ENCODE assay signal across 21 mouse cellular contexts in genomic region chr1:157939516-157939915, GRCm38 (mm10).
DNase-seq lines count a peak whose midpoint lies in the region; ATAC-seq lines count a peak whose summit lies in the region.
"Had no signal": no experiment of that assay in that cellular context is flagged by ENCODE, and none has a peak within 500 bp of the region (broad histone marks: within the 10 kb centered on the region; RNA-seq: fewer than 3 reads in every experiment).

No protein-coding gene starts in this region.

- H3K4me3 ChIP-seq in midbrain, embryonic 13.5 days (replicated peaks), result no peak overlapping the region
- no peak overlapping the region for H3K4me3 ChIP-seq in midbrain, embryonic 15.5 days
- no peak overlapping the region for H3K4me3 ChIP-seq in forebrain, embryonic 16.5 days (replicated peaks; ENCODE audit: low read length)
- H3K4me3 ChIP-seq: embryonic facial prominence, embryonic 12.5 days; heart, embryonic 15.5 days had no signal

- H3K4me1 ChIP-seq in midbrain, embryonic 13.5 days (replicated peaks), result peaks cover 24% of the 10 kb centered on the region
- H3K4me1 ChIP-seq in midbrain, embryonic 15.5 days, result peaks cover 14% of the 10 kb centered on the region; the same call in 1 of the 2 replicates
- peaks cover 26% of the 10 kb centered on the region for H3K4me1 ChIP-seq in forebrain, embryonic 16.5 days (replicated peaks; ENCODE audit: control insufficient read depth, insufficient read depth, low read length)
- H3K4me1 ChIP-seq: embryonic facial prominence, embryonic 12.5 days; heart, embryonic 15.5 days had no signal

- H3K4me2 ChIP-seq in midbrain, embryonic 13.5 days (replicated peaks), result no peak overlapping the region
- H3K4me2 ChIP-seq in midbrain, embryonic 15.5 days, result no peak overlapping the region
- H3K4me2 ChIP-seq in forebrain, embryonic 16.5 days (ENCODE audit: low read length), result no peak overlapping the region
- H3K4me2 ChIP-seq: embryonic facial prominence, embryonic 12.5 days; heart, embryonic 15.5 days; hindbrain, embryonic 14.5 days had no signal

- no peaks in the 10 kb centered on the region for H3K36me3 ChIP-seq in midbrain, embryonic 13.5 days
- H3K36me3 ChIP-seq in midbrain, embryonic 15.5 days (replicated peaks), result no peaks in the 10 kb centered on the region
- H3K36me3 ChIP-seq in forebrain, embryonic 16.5 days (ENCODE audit: control insufficient read depth, insufficient read depth), result no peaks in the 10 kb centered on the region
- H3K36me3 ChIP-seq: embryonic facial prominence, embryonic 12.5 days; heart, embryonic 15.5 days had no signal

- ATAC-seq in frontal cortex, adult (ENCODE audit: low TSS enrichment), result peak; percentile 84
- 0 out of 2 replicates have a peak, but pooled peaks have one; percentile 34 for ATAC-seq in midbrain, embryonic 13.5 days
- ATAC-seq in midbrain, embryonic 15.5 days (replicated peaks), result no peak
- ATAC-seq in forebrain, embryonic 16.5 days, result peak; percentile 58
- ATAC-seq: activated CD4-positive, CD25-positive, alpha-beta regulatory T cell, adult 4 months; inflammation-experienced regulatory T-cells, adult 6 months had no signal

- 68% methylated on average over 1 of the region's 1 CpGs for whole genome bisulfite sequencing in midbrain, embryonic 13.5 days
- 83% methylated on average over 1 of the region's 1 CpGs for WGBS in midbrain, embryonic 15.5 days
- 38% methylated on average over 1 of the region's 1 CpGs for WGBS in forebrain, embryonic 16.5 days

- peak; percentile 23 to 43 for DNase-seq in cerebellum, postnatal 10 days
- no peak for DNase-seq in cerebellum, adult 18-20 months
- DNase-seq in frontal cortex, postnatal 36 days (ENCODE audit: low spot score in 2 of 2), result no peak
- no peak for DNase-seq in urinary bladder, postnatal 36 days (ENCODE audit: low spot score in 2 of 2)
- DNase-seq: adrenal gland, adult 8-10 months; cerebellum, adult 9-10 months; heart, postnatal 4 days; kidney, adult 2 months; thymus, adult 2 months; thymus, postnatal 4 days had no signal

- no peaks in the 10 kb centered on the region for H3K27me3 ChIP-seq in midbrain, embryonic 13.5 days
- no peaks in the 10 kb centered on the region for H3K27me3 ChIP-seq in midbrain, embryonic 15.5 days (replicated peaks)
- H3K27me3 ChIP-seq in forebrain, embryonic 16.5 days (replicated peaks; ENCODE audit: control insufficient read depth, insufficient read depth, low read length), result no peaks in the 10 kb centered on the region
- H3K27me3 ChIP-seq: embryonic facial prominence, embryonic 12.5 days; heart, embryonic 15.5 days had no signal

- no peak overlapping the region for H3K27ac ChIP-seq in midbrain, embryonic 13.5 days
- H3K27ac ChIP-seq in midbrain, embryonic 15.5 days, result no peak overlapping the region
- H3K27ac ChIP-seq in forebrain, embryonic 16.5 days (ENCODE audit: low read length), result peak overlapping the region; percentile 82
- H3K27ac ChIP-seq: embryonic facial prominence, embryonic 12.5 days; heart, embryonic 15.5 days; hindbrain, embryonic 14.5 days; kidney, postnatal 0 days; macrophage had no signal

- H3K9ac ChIP-seq in midbrain, embryonic 13.5 days (replicated peaks), result no peak overlapping the region
- H3K9ac ChIP-seq in midbrain, embryonic 15.5 days, result no peak overlapping the region
- no peak overlapping the region for H3K9ac ChIP-seq in forebrain, embryonic 16.5 days (replicated peaks; ENCODE audit: low read depth, low read length)
- H3K9ac ChIP-seq: embryonic facial prominence, embryonic 12.5 days; heart, embryonic 15.5 days; hindbrain, embryonic 14.5 days had no signal

- no peaks in the 10 kb centered on the region for H3K9me3 ChIP-seq in midbrain, embryonic 13.5 days
- H3K9me3 ChIP-seq in midbrain, embryonic 15.5 days, result no peaks in the 10 kb centered on the region
- H3K9me3 ChIP-seq in forebrain, embryonic 16.5 days (ENCODE audit: control insufficient read depth, low read length), result no peaks in the 10 kb centered on the region
- H3K9me3 ChIP-seq: embryonic facial prominence, embryonic 12.5 days; heart, embryonic 15.5 days had no signal

Comparison
In these comparisons a context has a peak if more than half of its experiments do, and no peak if none do; other contexts are left out.
1. DNase-seq: peak in cerebellum, postnatal 10 days (2 of 2); none in cerebellum, adult 18-20 months (0 of 2), frontal cortex, postnatal 36 days (0 of 2) and urinary bladder, postnatal 36 days (0 of 2).